Mouse (Mus musculus) mouse trophoblast stem cell (cell line): ENCODE measurements around the gene Zfp689.
"Not testable (repeated sequence)": the region's sequence is repeated elsewhere in the genome, so short reads cannot be mapped to it uniquely, and the experiment has no call there.

Experiments used
- in situ Hi-C, 2 experiments: fragments of 300-500 bp; cut with MseI, MboI; formaldehyde crosslinking; loops; 2 replicates in 1 of 2; 3 replicates in 1 of 2; pipeline ENCODE4 v1.15.1; 2025

The Zfp689 gene

DNA sequence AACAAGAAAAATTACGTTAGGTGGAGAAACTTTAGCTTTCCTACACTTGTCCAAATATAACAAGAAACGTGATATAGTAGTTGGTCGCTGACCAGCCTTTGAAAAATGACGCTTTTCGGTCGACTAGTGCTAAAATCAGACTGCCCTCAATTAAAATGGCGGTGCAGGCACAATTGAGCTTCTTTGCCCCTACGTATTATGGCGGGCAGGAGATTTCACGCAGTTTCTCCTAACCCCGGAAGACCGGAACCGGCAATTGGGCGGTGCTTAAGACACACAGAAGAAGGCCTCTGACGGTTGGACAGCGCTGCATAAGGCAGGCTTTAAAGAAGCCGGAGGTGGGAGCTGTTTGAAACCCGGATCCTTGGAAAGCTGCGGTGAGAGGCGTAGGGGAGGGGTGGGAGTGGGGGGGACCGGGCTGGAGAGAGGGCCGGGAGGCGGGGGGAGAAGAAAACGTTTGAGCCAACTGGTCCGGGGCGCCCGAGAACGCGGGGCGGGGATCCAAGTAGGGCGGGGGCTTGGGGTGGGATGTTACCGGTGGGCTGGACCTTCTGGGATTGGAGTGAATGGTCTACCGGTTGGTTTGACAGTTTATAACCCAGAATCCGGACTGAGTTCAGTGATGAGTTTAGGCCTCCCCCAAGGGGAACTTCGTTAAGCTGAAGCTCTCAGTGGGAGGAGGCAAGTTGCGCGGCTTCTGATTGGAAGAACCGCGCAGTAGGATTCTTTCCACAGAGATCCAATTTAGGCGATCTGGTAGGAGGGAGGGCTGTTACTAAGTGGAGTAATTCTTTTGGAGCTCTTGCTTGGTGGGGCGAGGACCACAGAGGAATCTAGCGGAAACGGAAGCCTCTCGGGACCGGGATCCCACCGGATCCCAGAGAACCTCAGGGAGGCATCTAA, 22.0 kb upstream of the Zfp689 start:
- in situ Hi-C loops: no loop called here

DNA sequence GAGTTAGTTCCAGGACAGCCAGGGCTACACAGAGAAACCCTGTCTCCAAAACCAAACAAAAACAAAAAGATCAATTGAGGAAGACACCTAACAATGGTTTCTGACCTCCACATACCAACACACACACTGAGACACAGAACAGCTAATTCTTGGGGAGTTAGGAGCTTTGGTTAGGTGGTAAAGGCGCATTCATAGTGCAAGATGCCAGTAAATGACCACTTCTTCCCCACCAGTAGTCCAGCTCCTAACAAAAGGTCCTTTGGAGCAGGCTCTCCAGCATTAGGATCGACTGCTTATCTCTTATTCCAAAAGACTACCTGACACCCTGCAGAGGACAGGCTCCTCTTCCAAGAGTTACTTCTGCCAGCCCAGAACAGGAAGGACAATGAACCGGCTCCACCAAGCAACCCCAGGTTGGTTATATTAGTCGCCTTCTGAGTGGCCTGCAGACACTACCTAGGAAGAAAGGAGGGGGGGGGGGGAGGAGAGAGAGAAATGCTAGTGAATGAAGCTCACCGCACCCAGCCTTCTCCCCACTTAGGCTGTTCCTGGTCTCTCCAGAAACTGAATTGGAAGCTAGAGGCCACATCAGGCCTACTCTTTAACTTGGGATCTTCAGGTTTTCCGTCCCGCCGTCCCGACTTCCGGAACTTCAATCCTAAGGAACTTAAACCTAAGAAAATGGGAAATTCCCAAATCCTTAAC, 21.2 kb upstream of the Zfp689 start:
- in situ Hi-C loops: no loop called here

DNA sequence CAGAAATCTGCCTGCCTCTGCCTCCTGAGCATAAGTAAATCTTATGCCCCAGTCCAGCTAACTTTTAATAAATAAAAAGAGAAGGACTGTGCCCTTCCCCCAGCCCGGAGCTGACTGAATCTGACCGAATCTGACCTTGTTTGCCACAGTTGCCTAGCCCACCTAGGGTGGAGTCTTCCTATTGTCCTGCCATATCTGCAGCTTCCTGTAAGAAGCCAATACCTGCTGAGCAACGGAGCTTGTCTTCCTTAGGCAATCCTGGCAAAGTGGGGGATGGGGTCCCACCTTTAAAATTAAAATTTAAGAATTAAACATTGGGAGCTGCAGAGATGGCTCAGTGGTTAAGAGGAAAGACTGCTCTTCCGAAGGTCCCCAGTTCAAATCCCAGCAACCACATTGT, 17.6 kb upstream of the Zfp689 start:
- in situ Hi-C loops: no loop called here

DNA sequence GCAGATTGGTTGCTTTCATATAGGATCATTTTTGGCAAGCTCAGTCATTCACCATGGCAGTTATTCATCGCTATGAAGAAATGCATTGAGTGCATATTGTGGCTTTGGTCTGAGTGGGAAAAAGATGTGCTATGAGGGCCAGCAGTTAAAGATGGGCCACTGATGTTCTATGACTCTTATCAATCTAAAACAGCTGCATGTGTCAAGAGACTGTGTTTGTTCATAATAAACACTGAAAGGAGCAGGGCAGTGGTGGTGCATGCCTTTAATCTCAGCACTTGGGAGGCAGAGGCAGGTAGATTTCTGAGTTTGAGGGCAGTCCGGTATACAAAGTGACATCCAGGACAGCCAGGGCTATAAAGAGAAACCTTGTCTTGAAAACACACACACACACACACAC, 16.7 kb upstream of the Zfp689 start:
- in situ Hi-C loops: not testable (repeated sequence)

DNA sequence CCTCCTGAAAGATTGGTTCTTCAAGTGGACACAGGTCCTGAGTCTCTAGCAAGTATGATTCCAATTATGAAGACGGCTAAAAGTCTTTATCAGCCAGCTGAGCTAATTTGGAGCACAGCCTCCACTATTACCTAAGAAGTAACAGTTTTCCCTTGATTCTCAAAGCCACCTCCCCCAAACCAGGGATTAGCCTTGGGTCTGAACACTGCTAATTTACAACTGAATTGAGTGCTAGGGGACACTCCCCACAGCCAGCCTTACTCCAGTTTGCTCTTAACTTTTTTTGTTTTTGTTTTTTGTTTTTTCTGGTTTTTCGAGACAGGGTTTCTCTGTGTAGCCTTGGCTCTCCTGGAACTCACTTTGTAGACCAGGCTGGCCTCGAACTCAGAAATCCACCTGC, 16.2 kb upstream of the Zfp689 start:
- in situ Hi-C loops: no loop called here

DNA sequence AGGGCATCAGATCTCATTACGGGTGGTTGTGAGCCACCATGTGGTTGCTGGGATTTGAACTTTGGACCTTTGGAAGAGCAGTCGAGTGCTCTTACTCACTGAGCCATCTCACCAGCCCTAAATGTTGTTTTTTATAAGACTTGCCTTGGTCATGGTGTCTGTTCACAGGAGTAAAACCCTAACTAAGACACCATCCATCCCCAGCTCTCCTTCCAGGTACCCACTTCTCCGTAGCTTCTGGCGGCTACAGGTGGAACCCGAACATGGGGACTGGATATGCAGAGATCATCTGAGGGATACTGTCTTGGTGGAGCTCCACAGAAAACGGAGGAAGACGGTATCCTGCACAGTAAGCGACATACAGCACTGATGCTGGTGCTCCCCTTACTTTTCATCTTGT, 10.4 kb upstream of the Zfp689 start, which contains the start of gene Prr14:
Gene Prr14 (plus strand): TSS at position 301 of the 400 bp plus-strand sequence.
- in situ Hi-C loops: not testable (repeated sequence)

DNA sequence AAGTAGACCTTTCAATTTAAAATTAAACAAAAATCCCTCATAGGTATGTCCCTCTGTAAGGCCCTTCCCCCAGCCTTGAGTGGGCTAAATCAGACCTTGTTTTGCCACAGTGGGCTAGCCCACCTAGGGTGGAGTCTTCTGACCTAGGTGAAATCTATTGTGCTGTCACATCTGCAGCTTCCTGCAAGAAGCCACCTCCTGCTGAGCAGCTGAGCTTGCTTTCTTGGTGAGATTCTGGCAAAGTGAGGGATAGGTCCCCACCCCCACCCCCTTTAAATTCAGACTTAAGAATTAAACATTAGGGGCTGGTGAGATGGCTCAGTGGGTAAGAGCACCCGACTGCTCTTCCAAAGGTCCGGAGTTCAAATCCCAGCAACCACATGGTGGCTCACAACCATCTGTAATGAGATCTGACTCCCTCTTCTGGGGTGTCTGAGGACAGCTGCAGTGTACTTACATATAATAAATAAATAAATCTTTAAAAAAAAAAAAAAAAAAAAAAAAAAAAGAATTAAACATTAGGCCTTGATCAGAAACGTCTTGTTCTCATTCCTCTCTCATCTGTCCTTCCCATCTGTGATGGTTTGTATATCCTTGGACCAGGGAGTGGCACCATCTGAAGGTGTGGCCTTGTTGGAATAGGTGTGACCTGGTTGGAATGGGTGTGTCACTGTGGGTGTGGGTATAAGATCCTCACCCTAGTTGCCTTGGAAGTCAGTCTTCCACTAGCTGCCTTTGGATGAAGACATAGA, 9.6 kb upstream of the Zfp689 start:
- in situ Hi-C loops: not testable (repeated sequence)

DNA sequence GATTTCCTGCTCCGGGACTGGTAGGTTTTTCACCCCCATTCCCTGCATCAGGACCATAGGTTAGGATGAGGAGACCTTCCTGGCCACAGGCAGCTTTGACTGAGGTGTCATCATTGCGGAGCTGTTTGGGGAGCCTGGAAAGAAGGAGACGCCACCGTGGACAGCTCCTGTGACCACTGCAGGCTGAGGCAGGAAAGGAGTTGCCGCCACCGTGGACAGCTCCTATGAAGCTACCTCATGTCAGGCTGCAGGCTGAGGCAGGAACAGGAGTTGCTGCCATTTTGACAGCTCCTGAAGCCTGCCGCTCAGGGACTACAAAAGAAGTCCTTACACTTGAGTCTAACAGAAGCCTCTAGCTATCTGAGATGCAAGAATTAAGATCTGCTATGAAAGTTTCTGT, 5.9 kb upstream of the Zfp689 start:
- in situ Hi-C loops: no loop called here

DNA sequence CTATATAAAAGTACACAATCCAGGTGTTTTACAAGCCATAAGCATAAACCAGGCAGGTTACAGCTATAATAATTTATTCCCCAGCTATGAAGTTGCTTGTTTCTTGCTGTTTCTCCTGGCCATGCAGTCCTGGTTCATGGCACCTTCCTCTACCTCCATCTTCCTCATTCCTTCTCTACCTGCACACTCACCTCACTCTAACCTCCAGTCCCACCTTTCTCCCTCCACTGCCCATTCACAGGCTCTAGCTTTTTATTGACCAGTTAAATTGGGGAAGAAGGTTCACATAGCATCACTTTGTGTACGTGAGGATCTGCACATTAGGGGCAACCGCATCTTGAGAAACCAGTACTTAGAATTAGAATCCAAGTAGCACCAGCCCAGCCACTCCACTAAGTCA, 4.1 kb upstream of the Zfp689 start:
- in situ Hi-C loops: no loop called here

DNA sequence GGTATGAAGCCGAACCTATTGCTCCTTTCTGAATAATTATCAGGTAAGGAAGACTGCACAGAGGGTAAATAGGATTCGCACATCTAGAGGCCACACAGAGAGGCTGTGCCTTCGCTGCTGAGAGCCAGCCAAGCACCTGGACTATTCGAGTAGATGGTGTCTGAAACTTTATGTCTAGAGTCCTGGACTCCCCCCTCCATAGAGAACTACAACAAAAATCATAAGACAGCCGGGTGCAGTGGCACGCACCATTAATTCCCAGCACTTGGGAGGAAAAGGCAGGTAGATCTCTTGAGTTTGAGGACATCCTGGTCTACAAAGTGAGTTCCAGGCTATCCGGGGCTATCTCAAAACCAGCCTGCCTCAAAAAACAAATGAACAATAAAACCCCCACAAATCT, 1.0 kb upstream of the Zfp689 start:
- in situ Hi-C loops: no loop called here

DNA sequence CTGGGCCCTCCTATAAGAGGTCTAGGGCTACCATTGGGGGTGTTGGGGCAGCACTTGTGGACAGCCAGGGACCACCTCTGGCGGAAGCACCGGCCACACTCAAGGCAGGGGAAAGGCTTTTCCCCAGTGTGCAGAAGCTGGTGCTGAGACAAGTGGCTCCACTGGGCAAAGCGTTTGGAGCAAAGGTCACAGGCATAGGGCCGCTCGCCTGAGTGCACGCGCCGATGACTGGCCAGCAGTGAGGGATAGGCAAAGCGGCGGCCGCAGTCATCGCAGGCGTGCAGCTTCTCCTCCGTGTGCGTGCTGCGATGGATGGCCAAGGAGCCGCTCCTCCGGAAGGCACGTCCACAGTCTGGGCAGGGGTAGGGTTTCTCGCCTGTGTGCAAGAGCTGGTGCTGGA, 5.0 kb downstream of the Zfp689 start:
- in situ Hi-C loops: no loop called here

DNA sequence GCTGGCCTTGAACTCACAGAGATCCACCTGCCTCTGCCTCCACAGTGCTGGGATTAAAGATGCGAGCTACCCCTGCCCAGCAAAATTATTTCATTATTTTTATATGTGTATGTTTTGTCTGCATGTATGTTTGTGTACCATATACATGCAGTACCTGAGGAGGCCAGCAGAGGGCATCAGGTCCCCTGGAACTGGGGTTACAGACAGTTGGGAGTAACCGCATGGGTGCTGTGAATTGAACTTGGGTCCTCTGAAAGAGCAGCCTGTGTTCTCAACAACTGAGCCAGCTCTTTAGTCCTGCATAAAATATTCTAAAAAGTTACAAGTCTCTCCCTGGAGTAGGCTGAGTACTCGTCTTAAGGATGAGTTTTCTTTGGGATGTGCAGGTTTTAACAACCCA, 11.2 kb downstream of the Zfp689 start:
- in situ Hi-C loops: no loop called here

DNA sequence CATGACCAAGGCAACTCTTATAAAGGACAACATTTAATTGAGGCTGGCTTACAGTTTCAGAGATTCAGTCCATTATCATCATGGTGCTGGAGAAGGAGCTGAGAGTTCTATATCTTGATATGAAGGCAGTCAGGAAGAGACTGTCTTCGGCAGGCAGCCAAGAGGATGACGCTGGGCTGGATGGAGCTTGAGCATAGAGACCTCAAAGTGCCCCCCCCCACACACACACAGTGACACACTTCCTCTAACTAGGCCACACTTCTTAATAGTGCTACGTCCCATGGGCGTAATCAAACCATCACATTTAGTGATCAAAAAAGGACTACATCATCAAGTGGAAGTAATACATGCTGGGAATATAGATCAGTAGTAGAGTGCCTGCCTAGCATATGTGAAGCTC, 13.8 kb downstream of the Zfp689 start:
- in situ Hi-C loops: no loop called here

DNA sequence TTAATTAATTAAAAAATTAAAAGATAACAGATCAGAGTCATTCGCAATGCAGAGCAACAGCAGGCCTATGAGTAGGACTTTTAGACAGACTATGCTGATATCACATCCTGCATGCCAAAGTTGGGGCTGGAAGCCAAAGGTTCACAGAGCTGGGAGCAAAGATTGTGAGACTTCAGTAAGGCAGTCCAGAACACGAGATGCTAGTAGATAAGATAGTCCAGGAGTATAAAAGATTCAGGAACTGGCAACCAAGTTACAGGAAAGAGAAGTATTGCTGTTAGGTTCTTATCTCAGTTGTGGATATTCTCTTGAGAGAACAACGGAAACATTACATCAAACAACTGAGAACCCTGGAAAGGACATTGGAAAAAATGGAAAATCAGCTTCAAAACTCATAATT, 22.6 kb downstream of the Zfp689 start:
- in situ Hi-C loops: no loop called here

DNA sequence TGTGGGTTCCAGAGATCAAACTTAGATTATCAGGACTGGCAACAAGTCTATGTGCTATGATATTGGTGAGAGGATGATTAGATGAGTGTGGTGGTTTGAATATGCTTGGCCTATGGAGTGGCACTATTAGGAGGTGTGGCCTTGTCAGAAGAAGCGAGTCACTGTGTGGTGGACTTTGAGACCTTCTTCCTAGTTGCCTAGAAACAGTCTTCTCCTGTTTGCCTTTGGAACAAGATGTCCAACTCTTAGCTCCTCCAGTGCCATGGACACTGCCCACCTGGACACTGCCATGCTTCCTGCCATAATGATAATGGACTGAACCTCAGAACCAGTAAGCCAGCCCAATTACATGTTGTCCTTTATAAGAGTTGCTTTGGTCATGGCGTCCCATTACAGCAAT, 23.0 kb downstream of the Zfp689 start:
- in situ Hi-C loops: no loop called here

DNA sequence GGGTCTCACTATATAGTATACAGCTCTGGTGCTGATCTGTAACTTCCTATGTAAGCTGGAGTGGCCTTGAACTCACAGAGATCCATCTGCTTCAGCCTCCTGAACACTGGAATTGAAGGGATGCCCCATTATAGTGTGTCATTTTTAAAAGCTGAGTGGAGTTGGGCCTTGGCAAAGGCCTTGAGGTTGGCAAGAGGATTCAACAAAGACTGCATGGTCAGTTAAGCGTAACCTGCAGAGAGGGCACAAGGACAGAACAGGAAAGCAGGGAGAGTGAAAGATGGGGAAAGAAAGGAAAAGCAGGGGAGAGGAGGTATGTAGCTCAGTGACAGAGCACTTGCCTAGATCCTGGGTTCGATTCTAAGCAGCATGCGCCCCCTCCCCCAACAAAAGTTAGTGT, 23.7 kb downstream of the Zfp689 start:
- in situ Hi-C loops: no loop called here

DNA sequence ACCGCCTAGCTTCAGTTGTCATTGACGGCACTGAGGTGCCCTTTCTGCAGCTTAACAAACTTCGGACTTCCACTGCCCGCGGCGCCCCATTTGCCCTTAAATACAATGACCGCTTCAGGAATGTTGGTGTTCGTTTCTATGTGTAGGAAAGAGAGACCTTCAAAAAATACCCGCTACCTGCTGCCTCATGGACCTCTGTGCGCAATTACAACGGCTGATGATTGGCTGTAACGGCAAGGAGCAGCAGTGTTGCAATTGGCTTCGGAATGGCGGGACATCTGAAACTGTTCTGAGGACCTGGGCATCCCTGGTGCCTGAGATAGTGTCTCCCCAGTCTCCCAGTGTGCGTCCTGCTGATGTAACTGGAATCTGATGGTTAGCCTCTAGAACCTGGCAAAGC, 26.7 kb downstream of the Zfp689 start:
- in situ Hi-C loops: no loop called here

DNA sequence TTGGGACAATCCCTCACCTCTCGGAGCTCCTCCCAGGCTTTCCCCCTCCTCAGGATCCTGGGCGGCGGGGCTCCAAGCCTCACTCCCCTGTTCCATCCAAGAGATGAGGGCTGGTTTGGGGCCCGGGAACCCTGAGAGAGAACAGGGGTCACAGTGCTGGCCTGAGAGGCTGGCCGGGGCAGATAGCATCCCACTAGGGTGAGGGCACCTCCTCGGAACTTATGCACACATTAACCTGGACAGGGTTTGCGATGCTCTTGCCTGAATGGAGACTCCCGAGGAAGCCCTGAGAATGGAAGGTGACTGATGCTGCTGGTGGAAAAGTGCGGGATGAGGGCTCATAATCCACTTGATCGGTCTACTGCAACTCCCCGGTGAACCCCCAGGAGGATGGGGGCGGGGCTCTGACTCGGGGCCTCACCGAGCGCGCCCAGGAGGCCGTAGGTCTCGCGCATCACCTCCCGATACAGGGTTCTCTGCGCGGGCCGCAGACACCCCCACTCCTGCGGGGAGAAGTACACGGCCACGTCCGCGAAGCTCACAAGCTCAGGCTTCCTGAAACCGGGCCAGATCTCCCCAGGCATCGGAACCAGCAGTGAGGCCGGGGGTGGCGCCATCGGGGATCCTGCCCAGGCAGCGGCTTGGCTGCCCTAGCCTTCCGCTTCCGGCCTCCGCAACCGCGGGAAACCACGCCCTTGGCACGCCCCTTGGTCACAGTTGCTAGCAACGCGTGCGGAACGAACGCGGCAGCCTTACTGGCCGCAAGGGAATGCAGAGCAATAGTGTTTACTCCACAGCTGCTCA, 27.4 kb downstream of the Zfp689 start, which contains the start of gene Zfp688:
Gene Zfp688 (minus strand): TSS at position 681 of the 804 bp plus-strand sequence.
- in situ Hi-C loops: no loop called here

DNA sequence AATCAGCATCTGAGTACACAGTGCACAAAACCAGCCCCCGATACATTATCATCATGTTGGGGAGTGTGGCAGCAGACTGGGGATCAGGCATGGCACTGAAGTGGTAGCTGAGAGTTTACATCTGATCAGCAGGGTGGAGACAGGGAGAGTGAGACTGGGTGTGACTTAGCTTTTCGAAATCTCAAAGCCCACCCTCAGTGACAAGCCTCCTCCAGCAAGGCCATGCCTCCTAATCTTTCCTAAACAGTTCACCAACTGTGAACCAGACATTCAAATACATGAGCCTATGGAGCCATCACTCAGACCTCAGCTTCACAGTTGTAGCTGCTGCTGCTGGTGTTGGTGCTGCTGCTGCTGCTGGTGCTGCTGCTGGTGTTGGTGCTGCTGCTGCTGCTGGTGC, 37.5 kb downstream of the Zfp689 start:
- in situ Hi-C loops: no loop called here

DNA sequence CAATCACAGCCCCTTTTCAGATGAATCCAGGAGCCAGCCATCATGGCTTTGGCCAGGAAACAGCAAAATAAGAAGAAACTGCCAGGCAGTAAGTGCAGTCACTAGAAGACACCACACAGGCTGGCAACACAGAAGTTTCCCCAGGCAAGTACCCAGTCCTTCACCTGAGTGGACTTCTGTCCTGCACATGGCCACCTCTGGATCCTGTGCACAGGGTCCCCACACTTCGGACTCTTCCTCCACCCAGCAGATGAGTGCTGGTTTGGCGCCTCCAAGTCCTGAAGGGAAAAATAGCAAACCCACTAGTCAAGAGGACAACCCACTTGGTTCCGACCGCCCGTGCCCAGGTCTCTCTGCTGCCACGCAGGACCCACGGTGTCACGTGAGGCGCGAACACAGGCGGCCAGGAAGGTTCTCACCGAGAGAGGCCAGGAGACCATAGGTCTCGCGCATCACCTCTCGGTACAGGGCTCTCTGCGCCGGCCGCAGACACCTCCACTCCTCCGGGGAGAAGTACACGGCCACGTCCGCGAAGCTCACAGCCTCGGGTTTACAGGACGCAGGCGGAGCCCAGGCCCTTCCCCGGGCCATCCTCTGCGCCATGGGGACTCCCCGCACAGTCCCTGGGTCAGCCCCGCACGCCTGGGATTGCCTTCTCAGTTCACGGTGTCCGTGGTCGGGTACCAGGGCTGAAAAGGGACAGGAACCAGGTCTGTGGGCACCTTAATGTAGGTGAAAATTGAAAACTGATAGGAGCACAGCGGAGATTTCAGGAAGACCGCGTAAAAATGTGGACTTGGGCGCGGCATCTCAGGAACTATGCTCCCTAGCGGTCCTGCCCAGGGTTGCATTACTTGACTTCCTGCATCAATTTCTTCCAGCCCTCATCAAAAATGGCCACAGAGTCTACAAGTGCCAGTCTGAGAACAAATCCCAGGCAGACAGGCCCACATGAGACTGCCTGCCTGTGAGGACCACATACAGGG, 42.7 kb downstream of the Zfp689 start, which contains the start of gene Zfp764:
Gene Zfp764 (minus strand): TSS at position 821 of the 986 bp plus-strand sequence.
- in situ Hi-C loops: not testable (repeated sequence)
